Mouse (Mus musculus) hindlimb bud, embryonic 11.5 days (tissue): ENCODE measurements at regions not wholly inside any gene's neighbourhood (a gene's known extent, or its start where the extent isn't known, plus 50 kb on each side); places are given as distances from the start of the nearest gene placed in this dataset.

Source experiments
- DNase-seq: peaks from one replicate; pipeline ENCODE4 v3.0.0-alpha.2; 2012; ENCODE audit warnings: low read depth, low spot score; ENCODE audit errors: extremely low spot score

- DNase-seq, result no peak
Measured at GRCm38 (mm10) chr6:31339122-31339947, 59.2 kb upstream of the Mkln1 start.

- no peak for DNase-seq
Measured at GRCm38 (mm10) chr6:31339948-31340250, 58.6 kb upstream of the Mkln1 start.

- DNase-seq, result no peak
Measured at GRCm38 (mm10) chr6:31345366-31346084, 53.0 kb upstream of the Mkln1 start.

GRCm38 (mm10) chr6:31348333-31348732, 50.2 kb upstream of the Mkln1 start:
- no peak for DNase-seq
